Mouse (Mus musculus): ENCODE data around the gene Zglp1. TPM values are rescaled to one million over a fixed set of nuclear protein-coding genes. Genes with fewer than 3 reads are reported as not detected.
"Not testable (repeated sequence)": the region's sequence is repeated elsewhere in the genome, so short reads cannot be mapped to it uniquely, and the experiment has no call there.

Zglp1 gene
- total RNA-seq, 2 experiments from 2014 or later, result not detected

GRCm38 (mm10) chr9:21073044-21073840, 6.3 kb upstream of the Zglp1 start, which contains the start of the genes Gm49373 and Fdx1l:
TSS of gene Gm49373 (minus strand) at chr9:21073096.
TSS of gene Fdx1l (minus strand) at chr9:21073614.
- peak; percentile 91 for ATAC-seq (replicated peaks; ENCODE audit: poor library complexity, severe bottlenecking)

- ATAC-seq (replicated peaks; ENCODE audit: poor library complexity, severe bottlenecking), result no peak
Measured at GRCm38 (mm10) chr9:21072641-21073040, 5.7 kb upstream of the Zglp1 start.

- no peak for ATAC-seq (replicated peaks; ENCODE audit: poor library complexity, severe bottlenecking)
Measured at GRCm38 (mm10) chr9:21062928-21063327, 4.0 kb downstream of the Zglp1 start.

GRCm38 (mm10) chr9:21051578-21051977, 15.3 kb downstream of the Zglp1 start:
- ATAC-seq (replicated peaks; ENCODE audit: poor library complexity, severe bottlenecking), result no peak

- no peak for ATAC-seq (replicated peaks; ENCODE audit: poor library complexity, severe bottlenecking)
Measured at GRCm38 (mm10) chr9:21045235-21045634, 21.7 kb downstream of the Zglp1 start.

GRCm38 (mm10) chr9:21044785-21045184, 22.1 kb downstream of the Zglp1 start:
- not testable (repeated sequence) for ATAC-seq (replicated peaks; ENCODE audit: poor library complexity, severe bottlenecking)

- no peak for ATAC-seq (replicated peaks; ENCODE audit: poor library complexity, severe bottlenecking)
Measured at GRCm38 (mm10) chr9:21043563-21043962, 23.3 kb downstream of the Zglp1 start.

- no peak for ATAC-seq (replicated peaks; ENCODE audit: poor library complexity, severe bottlenecking)
Measured at GRCm38 (mm10) chr9:21041308-21041707, 25.6 kb downstream of the Zglp1 start.

- no peak for ATAC-seq (replicated peaks; ENCODE audit: poor library complexity, severe bottlenecking)
Measured at GRCm38 (mm10) chr9:21039779-21040178, 27.1 kb downstream of the Zglp1 start.

GRCm38 (mm10) chr9:21037481-21037891, 29.4 kb downstream of the Zglp1 start:
- ATAC-seq (replicated peaks; ENCODE audit: poor library complexity, severe bottlenecking), result peak; percentile 4; the same call in 1 of the 2 replicates

GRCm38 (mm10) chr9:21036666-21037065, 30.2 kb downstream of the Zglp1 start:
- ATAC-seq (replicated peaks; ENCODE audit: poor library complexity, severe bottlenecking), result no peak

- ATAC-seq (replicated peaks; ENCODE audit: poor library complexity, severe bottlenecking), result 0 out of 2 replicates have a peak, but pooled peaks have one; percentile 20
Measured at GRCm38 (mm10) chr9:21036161-21036560, 30.7 kb downstream of the Zglp1 start.

- ATAC-seq (replicated peaks; ENCODE audit: poor library complexity, severe bottlenecking), result no peak
Measured at GRCm38 (mm10) chr9:21035586-21035985, 31.3 kb downstream of the Zglp1 start.

- no peak for ATAC-seq (replicated peaks; ENCODE audit: poor library complexity, severe bottlenecking)
Measured at GRCm38 (mm10) chr9:21034481-21035085, 32.3 kb downstream of the Zglp1 start.

GRCm38 (mm10) chr9:21033136-21033535, 33.8 kb downstream of the Zglp1 start:
- peak; percentile 28 for ATAC-seq (replicated peaks; ENCODE audit: poor library complexity, severe bottlenecking)

- ATAC-seq (replicated peaks; ENCODE audit: poor library complexity, severe bottlenecking), result no peak
Measured at GRCm38 (mm10) chr9:21032491-21032890, 34.4 kb downstream of the Zglp1 start.

- ATAC-seq (replicated peaks; ENCODE audit: poor library complexity, severe bottlenecking), result no peak
Measured at GRCm38 (mm10) chr9:21031896-21032351, 35.0 kb downstream of the Zglp1 start, which contains the start of gene Icam5. TSS of gene Icam5 (plus strand) at chr9:21032073.

GRCm38 (mm10) chr9:21031251-21031895, 35.5 kb downstream of the Zglp1 start:
- peak; percentile 31 for ATAC-seq (replicated peaks; ENCODE audit: poor library complexity, severe bottlenecking)

GRCm38 (mm10) chr9:21030781-21031250, 36.1 kb downstream of the Zglp1 start:
- ATAC-seq (replicated peaks; ENCODE audit: poor library complexity, severe bottlenecking), result peak; percentile 62

GRCm38 (mm10) chr9:21030055-21030600, 36.8 kb downstream of the Zglp1 start:
- peak; percentile 15; the same call in 1 of the 2 replicates for ATAC-seq (replicated peaks; ENCODE audit: poor library complexity, severe bottlenecking)

Measured in granulocyte monocyte progenitor cell, adult 5-6 weeks (primary cell).